Mouse (Mus musculus) ES-Bruce4 (cell line): Measurements from ENCODE around the gene Gimap9. TPM values are rescaled to one million over a fixed set of nuclear protein-coding genes. Genes with fewer than 3 reads are reported as not detected.

Experiments
- H3K27ac ChIP-seq: 2 replicates; pipeline ENCODE4 v1.5.1; 2012; ENCODE audit warnings: low read length, inconsistent platforms; ENCODE audit not compliant: insufficient read depth
- H3K27me3 ChIP-seq: 2 replicates; pipeline ENCODE4 v1.6.1; 2012; ENCODE audit warnings: mild to moderate bottlenecking, low read length, inconsistent platforms; ENCODE audit not compliant: control insufficient read depth, poor library complexity, insufficient read depth, severe bottlenecking
- H3K36me3 ChIP-seq: 2 replicates; pipeline ENCODE4 v1.6.1; 2012; ENCODE audit warnings: inconsistent platforms, mild to moderate bottlenecking, low read length, moderate library complexity; ENCODE audit not compliant: control insufficient read depth, poor library complexity, insufficient read depth, severe bottlenecking
- H3K4me1 ChIP-seq: one replicate; pipeline ENCODE4 v1.8.1; 2011; ENCODE audit warnings: low read length; ENCODE audit not compliant: control insufficient read depth, insufficient read depth
- H3K4me3 ChIP-seq: 2 replicates; pipeline ENCODE4 v1.5.1; 2011; ENCODE audit warnings: low read depth, mild to moderate bottlenecking, low read length
- H3K9ac ChIP-seq: 2 replicates; pipeline ENCODE4 v1.6.1; 2012; ENCODE audit warnings: low read depth, mild to moderate bottlenecking, inconsistent platforms; ENCODE audit not compliant: poor library complexity, severe bottlenecking
- H3K9me3 ChIP-seq: replicated peaks from 2 replicates; pipeline ENCODE4 v1.6.1; 2012; ENCODE audit warnings: mild to moderate bottlenecking, low read length, inconsistent platforms; ENCODE audit not compliant: control insufficient read depth, poor library complexity, insufficient read depth, severe bottlenecking
- CTCF ChIP-seq: IDR thresholded peaks from one replicate; pipeline ENCODE4 v1.8.1; 2011; ENCODE audit warnings: low read depth, low read length
- EP300 ChIP-seq: IDR thresholded peaks from 2 replicates; pipeline ENCODE4 v1.6.1; 2011; ENCODE audit warnings: low read depth, low read length; ENCODE audit not compliant: insufficient read depth
- POLR2A ChIP-seq: IDR thresholded peaks from one replicate; pipeline ENCODE4 v1.8.1; 2011; ENCODE audit warnings: low read length; ENCODE audit not compliant: insufficient read depth
- polyA plus RNA-seq: library from polyadenylated mRNA; stranded (reverse); fragments of >200 nt; gene quantifications from 2 replicates; pipeline ENCODE4 v1.2.4, GENCODE M21; 2011; ENCODE audit warnings: low read depth; ENCODE audit not compliant: missing spikeins, insufficient read depth, insufficient read length

Gene Gimap9
- polyA plus RNA-seq, 1 experiment: 1.9 TPM

GRCm38 (mm10) chr6:48638553-48638952 lies 37.4 kb upstream of the Gimap9 start:
- no peaks in the 10 kb centered on the region for H3K36me3 ChIP-seq
- no peak overlapping the region for H3K27ac ChIP-seq
- TF ChIP-seq POLR2A: no peak
- TF ChIP-seq EP300: no peak
- no peak for TF ChIP-seq CTCF
- H3K27me3 ChIP-seq: no peaks in the 10 kb centered on the region
- no peaks in the 10 kb centered on the region for H3K9me3 ChIP-seq
- no peak overlapping the region for H3K9ac ChIP-seq
- no peaks in the 10 kb centered on the region for H3K4me1 ChIP-seq
- H3K4me3 ChIP-seq: no peak overlapping the region

- TF ChIP-seq POLR2A: no peak
- TF ChIP-seq EP300: no peak
- TF ChIP-seq CTCF: no peak
- Histone ChIP-seq H3K9me3 (no peaks in the 10 kb centered on the region), H3K4me3 (no peak overlapping the region), H3K27ac (no peak overlapping the region), H3K4me1 (no peaks in the 10 kb centered on the region), H3K36me3 (no peaks in the 10 kb centered on the region), H3K9ac (no peak overlapping the region), H3K27me3 (no peaks in the 10 kb centered on the region)
Observed at GRCm38 (mm10) chr6:48641391-48641790, 34.5 kb upstream of the Gimap9 start.

DNA sequence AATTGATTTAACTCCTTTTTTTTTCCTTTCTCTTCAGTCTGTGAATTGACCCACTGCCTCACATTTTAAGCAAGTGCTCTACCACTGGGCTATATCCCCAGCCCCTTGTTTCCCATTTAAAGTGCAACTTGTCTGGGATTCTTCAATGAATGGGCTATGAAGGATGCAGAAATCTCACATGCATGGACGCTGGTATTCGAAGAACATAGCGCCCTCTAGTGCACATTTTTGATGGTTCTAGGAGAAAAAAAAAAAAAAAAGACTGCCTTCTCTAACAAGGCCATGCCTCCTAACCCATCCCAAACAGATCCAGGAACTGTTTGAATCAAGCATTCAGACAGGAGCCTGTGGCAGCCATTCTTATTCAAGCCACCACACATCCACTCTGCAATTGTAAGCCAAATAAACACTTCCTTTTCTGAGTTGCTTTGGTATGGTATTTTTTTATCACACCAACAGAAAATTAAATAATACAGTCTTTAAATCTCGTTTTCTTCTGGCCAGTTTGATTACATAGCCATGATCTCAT lies 33.1 kb upstream of the Gimap9 start:
- Histone ChIP-seq H3K9me3 (no peaks in the 10 kb centered on the region), H3K27me3 (no peaks in the 10 kb centered on the region), H3K4me1 (no peaks in the 10 kb centered on the region), H3K4me3 (no peak overlapping the region), H3K36me3 (no peaks in the 10 kb centered on the region), H3K9ac (no peak overlapping the region), H3K27ac (no peak overlapping the region)
- TF ChIP-seq POLR2A: no peak
- TF ChIP-seq CTCF: no peak
- TF ChIP-seq EP300: no peak

- no peak overlapping the region for H3K9ac ChIP-seq
- H3K27me3 ChIP-seq: no peaks in the 10 kb centered on the region
- H3K4me1 ChIP-seq: no peaks in the 10 kb centered on the region
- TF ChIP-seq CTCF (peak; percentile 74), EP300 (no peak), POLR2A (no peak)
- H3K36me3 ChIP-seq: no peaks in the 10 kb centered on the region
- H3K27ac ChIP-seq: no peak overlapping the region
- H3K4me3 ChIP-seq: no peak overlapping the region
- no peaks in the 10 kb centered on the region for H3K9me3 ChIP-seq
Observed at GRCm38 (mm10) chr6:48645660-48646308, 30.1 kb upstream of the Gimap9 start.

DNA sequence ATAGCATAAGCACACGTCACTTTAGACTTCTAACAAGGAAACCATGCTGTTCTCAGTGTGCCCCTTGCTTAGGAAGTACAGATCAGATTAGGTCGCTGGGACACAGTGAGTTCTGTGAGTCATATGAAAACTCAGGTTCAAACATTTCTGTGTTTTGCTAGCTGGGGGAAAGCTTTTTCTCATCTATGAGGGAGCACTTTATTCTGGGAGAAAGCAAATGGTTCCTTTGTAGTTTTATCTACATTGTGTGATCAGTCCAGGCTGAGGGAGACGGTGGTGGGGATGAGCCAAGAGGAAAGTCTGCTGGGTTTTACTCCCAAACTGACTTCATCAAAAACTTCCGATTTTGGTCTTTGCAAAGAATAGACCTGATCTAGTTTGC lies 29.6 kb upstream of the Gimap9 start:
- no peaks in the 10 kb centered on the region for H3K9me3 ChIP-seq
- no peak overlapping the region for H3K9ac ChIP-seq
- H3K36me3 ChIP-seq: no peaks in the 10 kb centered on the region
- H3K27ac ChIP-seq: no peak overlapping the region
- H3K4me1 ChIP-seq: no peaks in the 10 kb centered on the region
- no peaks in the 10 kb centered on the region for H3K27me3 ChIP-seq
- TF ChIP-seq EP300 (no peak), POLR2A (no peak), CTCF (no peak)
- no peak overlapping the region for H3K4me3 ChIP-seq

DNA sequence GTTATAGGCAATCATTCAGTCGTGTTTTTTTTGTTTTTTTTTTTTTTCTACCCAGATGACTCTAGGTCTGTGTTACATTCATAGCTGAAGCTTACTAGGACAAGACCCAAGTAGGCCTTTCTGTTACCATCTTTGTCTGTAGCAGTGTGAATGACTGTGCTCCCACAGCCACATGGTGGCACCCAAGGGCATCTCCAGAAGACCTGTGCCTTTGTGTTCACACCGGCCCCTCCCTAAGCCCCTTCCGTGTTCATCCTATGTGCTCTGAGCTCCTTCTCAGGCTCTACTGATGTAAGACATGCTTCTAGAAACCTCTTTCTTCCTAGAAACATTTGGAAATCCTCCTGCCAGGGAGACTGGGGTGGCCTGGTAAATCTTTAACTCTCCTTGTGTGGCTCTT lies 28.9 kb upstream of the Gimap9 start, which contains the start of gene Gimap8:
Gimap8 (plus strand) TSS at position 240 of the 400 bp plus-strand sequence.
- no peak within 1 kb of the TSS for H3K27ac ChIP-seq
- H3K4me1 ChIP-seq: no peaks in the 10 kb centered on the region
- no peaks in the 10 kb centered on the region for H3K27me3 ChIP-seq
- H3K4me3 ChIP-seq: no peak within 1 kb of the TSS
- H3K9me3 ChIP-seq: no peaks in the 10 kb centered on the region
- H3K36me3 ChIP-seq: no peaks in the 10 kb centered on the region
- no peak within 1 kb of the TSS for H3K9ac ChIP-seq
- TF ChIP-seq POLR2A (no peak), CTCF (peak; percentile 60)
